Mouse (Mus musculus): Measurements from ENCODE around the gene Ttyh3.
A peak's percentile ranks its signal among the peaks of the same experiment; 100 is the strongest.

The Ttyh3 gene

DNA sequence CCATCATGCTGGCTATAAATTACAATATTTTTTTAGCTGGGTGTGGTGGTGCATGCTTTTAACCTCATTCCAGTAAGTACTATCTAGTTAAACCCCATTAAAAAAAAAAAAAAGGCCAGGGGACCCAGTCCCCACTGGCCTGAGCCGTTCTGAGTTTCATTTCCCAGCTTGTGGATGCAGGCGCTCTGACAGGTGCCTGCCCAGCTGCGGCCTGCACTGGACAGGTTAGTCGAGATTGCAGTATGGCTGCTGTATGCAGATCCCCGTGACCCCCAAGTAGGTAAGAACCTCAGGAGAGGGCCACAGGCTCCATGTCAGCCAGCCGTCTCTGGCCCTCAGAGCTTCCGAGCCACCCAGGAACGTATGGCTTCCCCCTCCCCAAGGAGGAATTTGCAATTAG, 12.6 kb upstream of the Ttyh3 start:
- Histone ChIP-seq H3K4me3 (replicated peaks; ENCODE audit: low read length) (0 out of 2 replicates have a peak overlapping the region, but pooled peaks have one; percentile 52), H3K9me3 (ENCODE audit: low read length) (no peaks in the 10 kb centered on the region), H3K36me3 (ENCODE audit: insufficient read depth, low read length) (peaks cover 10% of the 10 kb centered on the region), H3K27me3 (ENCODE audit: insufficient read depth, low read length) (peaks cover 12% of the 10 kb centered on the region), H3K4me1 (replicated peaks; ENCODE audit: low read depth, low read length) (peaks cover 36% of the 10 kb centered on the region)
- TF ChIP-seq CTCF (conservative IDR thresholded peaks at IDR 0.05; ENCODE audit: low read length) (no peak), NANOG (IDR thresholded peaks at IDR 0.05; ENCODE audit: borderline replicate concordance, low read length) (no peak), POU5F1 (IDR thresholded peaks at IDR 0.05; ENCODE audit: borderline replicate concordance, low read length) (no peak)

DNA sequence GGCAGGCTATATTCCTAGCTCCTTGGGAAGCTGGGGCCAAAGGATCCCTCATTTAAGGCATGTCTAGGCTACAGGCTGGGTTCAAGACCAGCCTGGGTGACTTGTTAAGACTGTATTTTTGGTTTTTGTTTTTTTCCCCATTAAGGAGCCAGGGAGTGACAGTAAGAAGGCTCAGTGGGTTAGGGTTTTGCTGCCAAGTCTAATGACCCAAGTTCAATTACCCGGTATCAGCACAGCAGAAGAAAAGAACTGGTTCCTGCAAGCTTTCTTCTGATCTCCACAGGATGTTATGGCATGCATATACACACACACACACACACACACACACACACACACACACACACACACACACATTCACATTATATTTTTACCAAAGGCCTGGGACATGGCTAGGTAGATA, 11.6 kb upstream of the Ttyh3 start:
- no peak for TF ChIP-seq CTCF (conservative IDR thresholded peaks at IDR 0.05; ENCODE audit: low read length)
- TF ChIP-seq POU5F1 (IDR thresholded peaks at IDR 0.05; ENCODE audit: borderline replicate concordance, low read length) = no peak
- TF ChIP-seq NANOG (IDR thresholded peaks at IDR 0.05; ENCODE audit: borderline replicate concordance, low read length) = no peak
- peaks cover 12% of the 10 kb centered on the region for H3K27me3 ChIP-seq (ENCODE audit: insufficient read depth, low read length)
- peaks cover 10% of the 10 kb centered on the region; the same call in 1 of the 2 replicates for H3K36me3 ChIP-seq (ENCODE audit: insufficient read depth, low read length)
- peaks cover 38% of the 10 kb centered on the region for H3K4me1 ChIP-seq (replicated peaks; ENCODE audit: low read depth, low read length)
- no peaks in the 10 kb centered on the region for H3K9me3 ChIP-seq (ENCODE audit: low read length)
- H3K4me3 ChIP-seq (replicated peaks; ENCODE audit: low read length) = no peak overlapping the region

DNA sequence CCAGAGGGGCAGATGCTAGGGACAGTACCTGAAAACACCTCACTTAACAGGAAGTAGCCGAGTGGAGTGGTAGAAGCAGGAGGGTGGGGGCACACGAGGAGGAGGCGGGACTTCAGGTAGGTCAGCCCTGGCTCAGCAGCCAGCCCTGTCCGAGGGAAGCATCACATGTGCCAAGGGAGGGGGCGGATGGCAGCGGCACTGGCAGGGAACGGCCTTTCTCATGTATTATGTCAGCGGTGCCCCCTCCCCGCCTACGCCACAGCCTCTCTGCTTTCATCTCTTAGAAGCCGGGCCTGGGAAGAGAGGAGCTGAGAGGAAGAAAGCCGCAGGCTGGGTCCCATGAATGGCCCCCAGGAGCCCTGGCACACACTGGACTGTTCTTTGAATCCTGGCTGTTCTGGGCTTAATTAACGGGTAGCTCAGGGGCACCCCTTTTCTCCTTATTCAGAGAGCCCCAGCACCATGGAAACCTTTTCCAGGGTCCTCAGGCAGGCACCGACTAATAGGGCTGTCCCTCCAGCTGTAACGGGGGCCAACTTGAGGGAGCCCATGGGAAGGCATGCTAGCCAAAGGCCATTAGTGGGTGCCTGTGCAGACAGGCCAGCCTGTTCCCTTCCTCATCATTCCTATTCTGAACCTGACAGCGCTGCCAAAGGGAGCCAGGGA, 10.9 kb upstream of the Ttyh3 start:
- peak overlapping the region; percentile 37 for H3K4me3 ChIP-seq (replicated peaks; ENCODE audit: low read length)
- peaks cover 4% of the 10 kb centered on the region; the same call in 1 of the 2 replicates for H3K36me3 ChIP-seq (ENCODE audit: insufficient read depth, low read length)
- H3K9me3 ChIP-seq (ENCODE audit: low read length) = no peaks in the 10 kb centered on the region
- peaks cover 12% of the 10 kb centered on the region for H3K27me3 ChIP-seq (ENCODE audit: insufficient read depth, low read length)
- peaks cover 45% of the 10 kb centered on the region for H3K4me1 ChIP-seq (replicated peaks; ENCODE audit: low read depth, low read length)
- TF ChIP-seq CTCF (conservative IDR thresholded peaks at IDR 0.05; ENCODE audit: low read length) (no peak), NANOG (IDR thresholded peaks at IDR 0.05; ENCODE audit: borderline replicate concordance, low read length) (no peak), POU5F1 (IDR thresholded peaks at IDR 0.05; ENCODE audit: borderline replicate concordance, low read length) (no peak)

DNA sequence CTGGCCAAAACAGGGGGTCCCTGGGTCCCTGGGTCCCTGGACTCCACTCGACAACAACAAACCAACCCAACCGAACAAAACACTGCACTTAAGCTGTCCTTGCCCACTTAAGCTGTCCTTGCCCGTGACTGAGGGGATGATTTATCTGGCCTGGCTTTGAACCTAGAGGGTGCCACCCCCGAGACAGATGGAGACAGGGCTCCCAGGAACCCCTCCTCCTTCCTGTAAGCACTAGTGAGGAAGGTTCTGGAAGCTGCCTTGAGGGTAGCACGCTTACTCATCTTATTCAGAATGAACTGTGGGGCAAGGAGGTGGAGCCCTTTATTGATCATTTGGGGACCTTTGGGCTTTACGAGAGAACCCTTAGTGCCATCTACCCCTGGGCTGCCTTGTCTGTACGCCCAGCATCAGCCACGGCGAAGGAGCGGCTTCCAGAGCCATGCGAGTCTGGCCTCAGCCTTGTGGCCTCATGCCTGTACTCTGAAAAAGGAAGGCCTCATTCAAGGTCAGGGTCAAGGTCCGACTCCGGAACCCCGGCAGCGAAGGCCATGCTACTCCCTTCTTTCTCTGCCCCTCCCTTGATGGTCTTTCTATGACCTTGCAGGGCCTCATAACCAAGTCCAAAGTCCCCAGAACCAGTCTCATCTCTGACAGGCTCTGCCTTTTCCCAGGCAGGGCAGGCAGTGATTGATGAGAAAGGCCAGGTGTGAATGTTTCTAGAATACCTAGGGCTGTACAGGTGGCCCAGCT, 5.4 kb upstream of the Ttyh3 start:
- Histone ChIP-seq H3K27me3 (ENCODE audit: insufficient read depth, low read length) (peaks cover 33% of the 10 kb centered on the region), H3K4me3 (replicated peaks; ENCODE audit: low read length) (no peak overlapping the region), H3K9me3 (ENCODE audit: low read length) (no peaks in the 10 kb centered on the region), H3K36me3 (ENCODE audit: insufficient read depth, low read length) (no peaks in the 10 kb centered on the region), H3K4me1 (replicated peaks; ENCODE audit: low read depth, low read length) (peaks cover 34% of the 10 kb centered on the region)
- TF ChIP-seq CTCF (conservative IDR thresholded peaks at IDR 0.05; ENCODE audit: low read length) (no peak), NANOG (IDR thresholded peaks at IDR 0.05; ENCODE audit: borderline replicate concordance, low read length) (no peak)

DNA sequence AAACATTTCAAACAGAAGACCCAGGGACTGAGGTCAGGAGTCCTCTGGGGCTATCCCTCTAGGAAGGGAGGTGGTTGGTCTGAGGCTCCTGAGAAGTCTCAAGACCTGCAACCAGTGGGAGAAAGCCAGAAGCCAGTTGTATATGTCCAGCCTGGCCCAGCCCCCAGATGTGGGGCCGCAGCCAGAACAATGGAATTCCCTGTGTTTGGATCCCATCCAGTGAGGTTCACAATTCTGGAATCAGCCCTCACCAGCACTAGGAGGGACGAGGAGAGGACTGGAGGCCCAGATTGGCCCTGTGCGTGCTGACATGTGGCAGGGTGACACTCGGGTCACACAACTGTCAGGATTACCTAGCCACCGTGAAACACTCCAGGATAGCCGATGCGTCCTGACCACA, 3.8 kb upstream of the Ttyh3 start:
- peaks cover 33% of the 10 kb centered on the region for H3K27me3 ChIP-seq (ENCODE audit: insufficient read depth, low read length)
- peaks cover 38% of the 10 kb centered on the region for H3K4me1 ChIP-seq (replicated peaks; ENCODE audit: low read depth, low read length)
- TF ChIP-seq POU5F1 (IDR thresholded peaks at IDR 0.05; ENCODE audit: borderline replicate concordance, low read length) = no peak
- no peak for TF ChIP-seq CTCF (conservative IDR thresholded peaks at IDR 0.05; ENCODE audit: low read length)
- TF ChIP-seq NANOG (IDR thresholded peaks at IDR 0.05; ENCODE audit: borderline replicate concordance, low read length) = no peak

DNA sequence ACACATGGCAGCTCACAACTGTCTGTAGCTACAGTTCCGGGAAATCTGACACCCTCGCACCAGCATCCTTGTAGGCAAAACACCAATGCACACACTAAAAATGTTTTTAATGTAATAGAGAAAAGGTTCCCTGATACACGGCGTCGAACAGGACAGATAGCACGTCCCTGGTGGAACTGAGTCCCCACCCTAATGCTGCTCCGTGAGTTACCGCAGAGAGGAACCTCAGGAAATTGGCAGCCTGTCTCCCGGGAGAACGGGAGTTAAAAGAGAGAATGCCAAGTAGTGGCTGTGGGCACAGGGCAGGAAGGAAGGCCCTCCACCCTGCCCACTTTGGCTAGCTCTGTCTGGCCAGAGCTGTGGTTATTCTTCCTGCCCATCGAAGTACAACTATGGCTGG, 2.4 kb upstream of the Ttyh3 start:
- Histone ChIP-seq H3K4me1 (replicated peaks; ENCODE audit: low read depth, low read length) (peaks cover 43% of the 10 kb centered on the region), H3K4me3 (replicated peaks; ENCODE audit: low read length) (no peak overlapping the region), H3K36me3 (ENCODE audit: insufficient read depth, low read length) (no peaks in the 10 kb centered on the region), H3K9me3 (ENCODE audit: low read length) (peaks cover 15% of the 10 kb centered on the region), H3K27me3 (ENCODE audit: insufficient read depth, low read length) (peaks cover 33% of the 10 kb centered on the region)
- no peak for TF ChIP-seq NANOG (IDR thresholded peaks at IDR 0.05; ENCODE audit: borderline replicate concordance, low read length)
- TF ChIP-seq POU5F1 (IDR thresholded peaks at IDR 0.05; ENCODE audit: borderline replicate concordance, low read length) = no peak
- no peak for TF ChIP-seq CTCF (conservative IDR thresholded peaks at IDR 0.05; ENCODE audit: low read length)

More for the DNA sequence above, 3.8 kb upstream of the Ttyh3 start:
- no peaks in the 10 kb centered on the region for H3K36me3 ChIP-seq (ENCODE audit: insufficient read depth, low read length)
- H3K4me3 ChIP-seq (replicated peaks; ENCODE audit: low read length) = no peak overlapping the region
- H3K9me3 ChIP-seq (ENCODE audit: low read length) = peaks cover 8% of the 10 kb centered on the region

DNA sequence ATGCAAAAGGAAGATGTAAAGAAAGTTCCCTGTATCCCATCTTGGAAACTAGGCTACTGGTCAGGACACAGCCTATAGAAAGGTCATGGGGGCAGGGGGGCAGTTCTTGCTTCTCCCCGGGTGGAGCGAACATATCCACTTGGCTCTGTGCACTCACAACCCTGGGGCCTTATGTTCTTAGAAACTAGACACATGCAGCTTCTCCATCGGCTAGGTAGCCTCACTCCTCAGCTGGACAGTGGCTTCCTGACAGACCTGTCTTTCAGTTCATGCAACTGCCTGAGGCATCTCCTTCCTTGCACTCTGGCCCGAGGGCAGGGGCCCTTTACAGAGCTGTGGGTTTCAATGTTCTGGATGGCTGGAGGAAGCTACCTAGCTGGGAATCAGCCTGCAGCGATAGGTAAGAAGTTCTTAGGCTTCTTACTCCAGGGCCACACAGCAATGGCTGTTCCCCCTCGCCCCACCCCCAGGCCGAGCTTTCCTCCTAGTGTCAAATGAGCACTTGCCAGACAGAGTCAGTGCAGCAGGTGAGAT, 1.1 kb upstream of the Ttyh3 start:
- H3K4me3 ChIP-seq (replicated peaks; ENCODE audit: low read length) = peak overlapping the region; percentile 72
- H3K27me3 ChIP-seq (ENCODE audit: insufficient read depth, low read length) = peaks cover 33% of the 10 kb centered on the region
- peaks cover 15% of the 10 kb centered on the region for H3K9me3 ChIP-seq (ENCODE audit: low read length)
- H3K36me3 ChIP-seq (ENCODE audit: insufficient read depth, low read length) = no peaks in the 10 kb centered on the region
- H3K4me1 ChIP-seq (replicated peaks; ENCODE audit: low read depth, low read length) = peaks cover 42% of the 10 kb centered on the region
- TF ChIP-seq POU5F1 (IDR thresholded peaks at IDR 0.05; ENCODE audit: borderline replicate concordance, low read length) (no peak), CTCF (conservative IDR thresholded peaks at IDR 0.05; ENCODE audit: low read length) (no peak), NANOG (IDR thresholded peaks at IDR 0.05; ENCODE audit: borderline replicate concordance, low read length) (no peak)

DNA sequence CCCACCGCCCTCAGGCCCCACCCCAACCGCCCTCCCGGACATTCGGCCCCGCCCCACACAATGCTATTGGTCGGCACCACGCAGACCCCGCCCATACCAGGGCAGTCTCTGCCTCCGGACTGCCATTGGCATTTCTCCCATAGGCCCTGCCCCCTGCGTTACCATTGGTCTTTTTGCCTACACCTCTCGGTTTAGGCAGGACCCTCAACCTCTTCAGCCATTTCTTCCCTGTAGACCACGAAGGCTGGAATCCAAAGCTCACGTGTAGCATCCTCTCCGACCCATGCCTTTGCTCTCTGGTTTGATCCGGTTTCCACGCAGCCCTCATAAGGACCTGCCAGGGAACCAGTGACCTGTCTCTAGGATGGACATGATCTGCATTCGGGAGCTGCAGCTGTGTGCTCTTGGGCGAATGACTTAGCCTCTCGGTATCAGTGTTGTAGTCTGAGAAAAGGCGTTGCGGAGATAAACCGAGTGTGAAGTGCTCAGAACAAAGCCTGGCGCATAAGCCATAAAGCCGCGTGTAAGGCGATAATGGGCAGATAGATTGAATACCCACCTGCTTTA, 353 bp upstream of the Ttyh3 start:
- no peak for TF ChIP-seq NANOG (IDR thresholded peaks at IDR 0.05; ENCODE audit: borderline replicate concordance, low read length)
- TF ChIP-seq POU5F1 (IDR thresholded peaks at IDR 0.05; ENCODE audit: borderline replicate concordance, low read length) = no peak
- TF ChIP-seq CTCF (conservative IDR thresholded peaks at IDR 0.05; ENCODE audit: low read length) = no peak
- peaks cover 33% of the 10 kb centered on the region for H3K27me3 ChIP-seq (ENCODE audit: insufficient read depth, low read length)
- peak overlapping the region; percentile 89 for H3K4me3 ChIP-seq (replicated peaks; ENCODE audit: low read length)
- peaks cover 15% of the 10 kb centered on the region for H3K9me3 ChIP-seq (ENCODE audit: low read length)
- H3K4me1 ChIP-seq (replicated peaks; ENCODE audit: low read depth, low read length) = peaks cover 39% of the 10 kb centered on the region
- H3K36me3 ChIP-seq (ENCODE audit: insufficient read depth, low read length) = no peaks in the 10 kb centered on the region
